Mouse (Mus musculus) MEL (cell line): ENCODE data around the gene Tmtc1.

ENCODE experiments used
- BHLHE40 ChIP-seq: IDR thresholded peaks from 2 replicates; pipeline ENCODE4 v1.6.1; 2012; ENCODE audit warnings: low read depth, mild to moderate bottlenecking, inconsistent platforms, low read length, improper control_type of control experiment, borderline replicate concordance
- CTCF ChIP-seq, 3 experiments: IDR thresholded peaks in 2 of 3; conservative IDR thresholded peaks in 1 of 3; 2 replicates each; pipeline ENCODE4 v1.5.1; 2011 to 2012; ENCODE audit warnings: low read length in 3 of 3, low read depth in 2 of 3, mild to moderate bottlenecking in 2 of 3, improper control_type of control experiment in 1 of 3, inconsistent platforms in 1 of 3, mixed read lengths in 1 of 3, moderate library complexity in 1 of 3; ENCODE audit not compliant: control insufficient read depth in 1 of 3, insufficient read depth in 1 of 3, poor library complexity in 1 of 3, severe bottlenecking in 1 of 3
- HCFC1 ChIP-seq: IDR thresholded peaks from 2 replicates; pipeline ENCODE4 v1.6.1; 2012; ENCODE audit warnings: low read depth, mild to moderate bottlenecking, inconsistent platforms, low read length, improper control_type of control experiment, moderate library complexity
- MEF2A ChIP-seq: IDR thresholded peaks from 2 replicates; pipeline ENCODE4 v1.6.1; 2014; ENCODE audit warnings: low read depth, mild to moderate bottlenecking, inconsistent platforms, low read length, improper control_type of control experiment; ENCODE audit not compliant: poor library complexity, insufficient replicate concordance, severe bottlenecking; ENCODE audit errors: extremely low read depth
- MYC ChIP-seq: IDR thresholded peaks from 2 replicates; pipeline ENCODE4 v1.6.1; 2011; ENCODE audit warnings: low read depth, mild to moderate bottlenecking, low read length, improper control_type of control experiment, moderate library complexity
- NELFE ChIP-seq: IDR thresholded peaks from 2 replicates; pipeline ENCODE4 v1.6.1; 2011; ENCODE audit warnings: low read depth, low read length, improper control_type of control experiment
- NRF1 ChIP-seq: IDR thresholded peaks from 2 replicates; pipeline ENCODE4 v1.6.1; 2014; ENCODE audit warnings: low read depth, mild to moderate bottlenecking, inconsistent platforms, low read length, improper control_type of control experiment, moderate library complexity; ENCODE audit not compliant: poor library complexity, insufficient read depth, severe bottlenecking
- TCF12 ChIP-seq: IDR thresholded peaks from 2 replicates; pipeline ENCODE4 v1.6.1; 2014; ENCODE audit warnings: low read depth, mild to moderate bottlenecking, inconsistent platforms, low read length, improper control_type of control experiment, moderate library complexity
- USF1 ChIP-seq: IDR thresholded peaks from 2 replicates; pipeline ENCODE4 v1.6.1; 2014; ENCODE audit warnings: low read depth, mild to moderate bottlenecking, inconsistent platforms, low read length, improper control_type of control experiment, moderate library complexity

DNA sequence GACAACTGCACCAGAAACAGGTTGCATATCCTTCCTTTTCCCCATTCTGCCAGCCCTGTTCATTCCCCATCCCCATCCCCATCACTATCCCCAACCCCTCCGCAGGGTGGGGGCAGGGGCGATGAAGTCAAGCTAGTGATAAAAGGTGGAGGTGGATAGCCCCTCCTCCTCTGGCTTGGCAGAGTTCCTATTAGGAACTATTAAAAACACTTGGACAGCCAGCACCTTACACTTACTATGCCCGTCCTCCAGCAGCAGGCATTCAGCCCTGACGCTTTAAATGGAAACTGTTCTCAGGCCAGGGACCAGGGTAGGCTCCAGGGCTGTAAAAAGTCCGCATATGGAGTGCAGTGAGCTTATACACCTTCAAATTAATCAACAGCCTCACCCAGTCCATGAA lies 2.3 kb downstream of the Tmtc1 start:
- TF ChIP-seq NRF1 (no peak), USF1 (no peak), TCF12 (no peak), MEF2A (no peak), BHLHE40 (no peak), HCFC1 (no peak), MYC (no peak), NELFE (no peak), CTCF (IDR thresholded peaks at IDR 0.05 in 2 of 3, conservative IDR thresholded peaks at IDR 0.05 in 1 of 3; ENCODE audit: control insufficient read depth in 1 of 3, insufficient read depth in 1 of 3, low read depth in 2 of 3, low read length in 3 of 3, poor library complexity in 1 of 3, severe bottlenecking in 1 of 3) (no peak)
